Mouse (Mus musculus) midbrain, embryonic 11.5 days (tissue): ENCODE results near the gene Gm42688. TPM values are rescaled to one million over a fixed set of nuclear protein-coding genes. Genes with fewer than 3 reads are reported as not detected.

Source experiments
- ATAC-seq: fragments of 200-750 bp; cut with Nextera tagmentation; 2 replicates; pipeline ENCODE4 v1.8.0; 2017; ENCODE audit warnings: moderate TSS enrichment, moderate library complexity; ENCODE audit not compliant: low FRiP score
- DNase-seq: peaks from one replicate; pipeline ENCODE4 v3.0.0; 2015; ENCODE audit warnings: low spot score; ENCODE audit errors: missing footprints
- H3K27ac ChIP-seq: fragments of 300-500 bp; sonication (generic); 2 replicates; pipeline ENCODE4 v1.5.1; 2014; ENCODE audit warnings: low read depth, low read length
- H3K27me3 ChIP-seq: fragments of 300-500 bp; sonication (generic); 2 replicates; pipeline ENCODE4 v1.6.1; 2014; ENCODE audit warnings: mild to moderate bottlenecking, low read length, moderate library complexity, mixed read lengths; ENCODE audit not compliant: control insufficient read depth, insufficient read depth
- H3K36me3 ChIP-seq: fragments of 300-500 bp; sonication (generic); 2 replicates; pipeline ENCODE4 v1.6.1; 2014; ENCODE audit warnings: mild to moderate bottlenecking, low read length, moderate library complexity, mixed read lengths; ENCODE audit not compliant: control insufficient read depth, insufficient read depth
- H3K4me1 ChIP-seq: fragments of 300-500 bp; sonication (generic); 2 replicates; pipeline ENCODE4 v1.6.1; 2014; ENCODE audit warnings: low read length; ENCODE audit not compliant: control insufficient read depth, insufficient read depth
- H3K4me2 ChIP-seq: fragments of 300-500 bp; sonication (generic); 2 replicates; pipeline ENCODE4 v1.6.1; 2014; ENCODE audit warnings: mild to moderate bottlenecking, moderate library complexity
- H3K4me3 ChIP-seq: fragments of 300-500 bp; sonication (generic); 2 replicates; pipeline ENCODE4 v1.5.1; 2014; ENCODE audit warnings: low read depth, low read length
- H3K9ac ChIP-seq: fragments of 300-500 bp; sonication (generic); 2 replicates; pipeline ENCODE4 v1.6.1; 2014; ENCODE audit warnings: low read length
- H3K9me3 ChIP-seq: fragments of 300-500 bp; sonication (generic); 2 replicates; pipeline ENCODE4 v1.6.1; 2016; ENCODE audit warnings: low read length; ENCODE audit not compliant: control insufficient read depth
- WGBS: fragments of 180-500 bp; shearing (Covaris S2); extraction: QIAGEN DNeasy Blood & Tissue Kit; methylation state at CpG from one replicate; pipeline ENCODE4 v1.1.7; 2014; 5-methylcytosine and 5-hydroxymethylcytosine counted together
- polyA plus RNA-seq: library from polyadenylated mRNA; unstranded; fragments of >200 nt; fragmentation: Nextera tagmentation; extraction: Ambion mirVana; gene quantifications from 2 replicates; pipeline ENCODE4 v1.2.1, GENCODE M21; 2014

The Gm42688 gene
- polyA plus RNA-seq, 1 experiment from 2014 or later = 2.3 TPM

DNA sequence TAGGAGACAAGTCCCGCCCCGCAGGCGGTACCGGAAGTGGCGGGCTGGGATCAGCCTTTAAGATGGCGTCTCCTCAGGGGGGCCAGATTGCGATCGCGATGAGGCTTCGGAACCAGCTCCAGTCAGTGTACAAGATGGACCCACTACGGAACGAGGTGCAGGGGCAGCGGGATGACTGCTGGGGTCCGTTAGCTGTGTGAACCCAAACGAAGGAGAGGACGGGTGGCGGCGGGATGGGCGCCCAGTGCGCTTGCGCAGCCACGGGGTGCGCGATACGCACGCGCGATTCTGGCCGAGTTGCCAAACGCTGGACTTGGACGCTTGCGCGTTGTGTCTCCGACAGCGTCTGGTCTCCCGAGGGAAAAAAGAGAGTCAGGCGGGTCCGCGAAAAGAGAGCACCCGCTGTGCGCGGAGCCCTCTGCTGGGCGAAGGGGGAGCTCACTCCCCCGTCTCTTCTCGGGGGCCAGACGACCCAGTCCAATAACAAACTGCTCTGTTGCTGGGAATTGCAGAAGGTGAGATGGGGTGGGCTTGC lies 23.0 kb upstream of the Gm42688 start:
- H3K27me3 ChIP-seq = peaks cover 39% of the 10 kb centered on the region
- H3K4me1 ChIP-seq = peaks cover 11% of the 10 kb centered on the region
- H3K9me3 ChIP-seq = no peaks in the 10 kb centered on the region
- peak; percentile 100 for DNase-seq
- H3K9ac ChIP-seq = peak overlapping the region; percentile 80
- peaks cover 5% of the 10 kb centered on the region; the same call in 1 of the 2 replicates for H3K36me3 ChIP-seq
- peak; percentile 94 for ATAC-seq
- peak overlapping the region; percentile 76 for H3K4me3 ChIP-seq
- peak overlapping the region; percentile 61; the same call in 1 of the 2 replicates for H3K27ac ChIP-seq
- under 1% methylated on average over 46 of the region's 46 CpGs for whole genome bisulfite sequencing
- H3K4me2 ChIP-seq = peak overlapping the region; percentile 80

DNA sequence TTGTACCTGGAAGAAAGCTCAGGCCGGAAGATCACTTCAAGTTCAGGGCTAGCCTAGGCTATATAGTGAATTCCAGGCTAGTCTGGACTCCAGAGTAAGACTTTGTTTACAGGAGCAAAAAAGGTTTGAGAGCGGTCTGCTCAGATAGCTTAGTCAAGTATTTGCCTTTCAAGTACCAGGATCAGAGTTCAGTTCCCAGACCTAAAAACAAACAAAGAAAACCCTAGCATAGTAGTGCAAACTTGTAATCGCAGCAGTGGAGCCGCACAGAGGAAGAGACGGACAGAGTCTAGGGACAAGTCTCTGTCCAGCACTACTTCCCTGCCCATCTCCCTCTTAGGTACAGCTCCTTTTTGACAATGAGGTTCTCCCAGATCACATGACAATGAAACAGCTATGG lies 21.2 kb upstream of the Gm42688 start:
- no peak for DNase-seq
- H3K4me3 ChIP-seq = no peak overlapping the region
- WGBS = 91% methylated on average over 5 of the region's 5 CpGs
- H3K9ac ChIP-seq = no peak overlapping the region
- peaks cover 42% of the 10 kb centered on the region for H3K27me3 ChIP-seq
- H3K36me3 ChIP-seq = peaks cover 5% of the 10 kb centered on the region; the same call in 1 of the 2 replicates
- no peak overlapping the region for H3K27ac ChIP-seq
- no peak overlapping the region for H3K4me2 ChIP-seq
- no peaks in the 10 kb centered on the region for H3K9me3 ChIP-seq
- H3K4me1 ChIP-seq = peaks cover 11% of the 10 kb centered on the region
- ATAC-seq = no peak

DNA sequence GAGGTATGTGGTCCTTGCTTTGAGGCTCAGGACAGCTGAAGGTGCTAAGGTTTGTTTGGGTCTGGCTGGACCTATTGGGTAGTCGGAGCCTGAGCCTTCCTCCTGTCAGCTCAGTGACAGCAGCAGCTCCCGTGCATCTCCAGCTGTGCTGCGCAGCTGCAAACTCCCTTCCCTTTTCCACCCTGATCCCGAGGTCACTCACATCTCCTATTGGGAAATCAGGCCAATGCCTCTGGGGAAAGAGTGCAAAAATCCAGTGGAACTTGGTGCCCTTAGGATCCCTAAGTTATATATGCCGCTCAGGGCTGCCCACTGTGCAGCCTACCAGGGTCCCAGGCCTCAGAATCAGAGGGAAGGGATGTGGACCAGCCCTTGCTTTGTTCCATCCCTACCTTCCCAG lies 17.9 kb upstream of the Gm42688 start:
- Histone ChIP-seq H3K9ac (no peak overlapping the region), H3K4me2 (no peak overlapping the region), H3K36me3 (peaks cover 5% of the 10 kb centered on the region; the same call in 1 of the 2 replicates), H3K9me3 (no peaks in the 10 kb centered on the region), H3K4me1 (peaks cover 10% of the 10 kb centered on the region; the same call in 1 of the 2 replicates), H3K27me3 (peaks cover 59% of the 10 kb centered on the region), H3K27ac (no peak overlapping the region), H3K4me3 (no peak overlapping the region)
- WGBS = 4% methylated on average over 5 of the region's 5 CpGs
- DNase-seq = no peak
- ATAC-seq = no peak

DNA sequence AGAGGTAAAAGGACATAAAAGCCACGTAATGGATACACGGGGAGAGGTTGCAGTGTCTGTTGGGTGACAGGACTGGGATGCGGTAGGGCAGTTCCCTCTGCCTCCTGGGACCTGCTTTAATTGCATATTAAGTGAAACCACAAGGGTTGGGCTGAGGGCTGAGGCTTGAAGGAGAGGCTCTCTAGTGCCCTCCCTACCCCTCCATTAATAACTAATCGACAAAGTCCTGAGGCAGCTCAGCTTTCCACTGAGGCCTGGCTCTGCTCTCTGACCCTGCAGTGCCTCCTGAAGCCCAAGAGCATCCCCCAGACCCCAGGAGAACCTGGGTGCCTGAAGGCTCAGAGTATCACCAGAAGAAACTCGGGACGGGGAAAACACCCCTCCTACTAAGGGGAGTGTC lies 16.9 kb upstream of the Gm42688 start:
- ATAC-seq = no peak
- Histone ChIP-seq H3K36me3 (peaks cover 5% of the 10 kb centered on the region; the same call in 1 of the 2 replicates), H3K27ac (no peak overlapping the region), H3K9me3 (no peaks in the 10 kb centered on the region), H3K9ac (no peak overlapping the region), H3K4me1 (peaks cover 4% of the 10 kb centered on the region; the same call in 1 of the 2 replicates), H3K27me3 (peaks cover 66% of the 10 kb centered on the region), H3K4me3 (no peak overlapping the region), H3K4me2 (no peak overlapping the region)
- WGBS = 5% methylated on average over 6 of the region's 6 CpGs
- DNase-seq = no peak

DNA sequence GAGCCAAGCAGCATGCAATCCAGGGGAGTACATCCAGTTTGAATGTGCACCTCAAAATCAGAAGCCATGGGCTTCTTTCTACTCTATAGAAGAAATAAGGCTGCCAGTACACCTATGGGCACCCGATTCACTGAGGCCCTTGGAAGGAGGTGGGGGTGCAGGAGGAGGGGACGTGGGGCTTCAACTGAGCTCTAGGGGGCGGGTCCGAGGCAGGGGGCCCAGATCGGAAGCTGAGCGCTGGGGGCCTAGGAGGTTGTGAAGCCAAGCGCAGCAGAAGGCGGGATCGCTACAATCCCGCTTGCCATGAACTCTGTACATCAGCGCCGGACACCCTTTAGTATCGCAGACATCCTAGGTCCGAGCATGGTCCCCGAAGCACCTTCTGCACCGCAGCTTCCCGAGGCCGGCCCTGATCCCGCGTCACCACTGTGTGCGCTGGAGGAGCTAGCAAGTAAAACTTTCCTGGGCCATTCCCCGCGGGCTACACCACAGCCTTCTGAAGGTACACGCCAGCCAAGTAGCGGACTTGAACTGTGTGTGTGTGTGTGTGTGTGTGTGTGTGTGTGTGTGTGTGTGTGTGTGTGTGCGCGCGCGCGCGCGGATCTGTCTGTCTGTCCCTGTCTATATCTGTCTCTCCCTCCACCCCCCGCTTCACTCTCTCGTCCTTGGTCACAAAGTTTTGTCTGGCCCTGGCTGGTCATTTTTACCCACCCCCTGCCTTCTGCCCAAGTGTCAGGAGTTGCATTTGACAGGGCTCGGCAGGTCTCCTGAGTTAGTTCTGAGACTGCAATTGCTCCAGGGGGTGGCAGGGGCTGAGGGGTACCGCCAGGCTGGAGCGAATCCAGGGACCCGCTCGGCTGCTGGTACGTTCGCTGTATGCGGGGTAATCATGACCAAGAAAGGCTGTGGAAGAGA lies 15.0 kb upstream of the Gm42688 start, which contains the start of gene Lbx2:
Gene Lbx2, plus strand, starts transcription at position 247 of the 915 bp plus-strand sequence.
- H3K9ac ChIP-seq = no peak within 1 kb of the TSS
- peak within 1 kb of the TSS; percentile 20; the same call in 1 of the 2 replicates for H3K4me2 ChIP-seq

DNA sequence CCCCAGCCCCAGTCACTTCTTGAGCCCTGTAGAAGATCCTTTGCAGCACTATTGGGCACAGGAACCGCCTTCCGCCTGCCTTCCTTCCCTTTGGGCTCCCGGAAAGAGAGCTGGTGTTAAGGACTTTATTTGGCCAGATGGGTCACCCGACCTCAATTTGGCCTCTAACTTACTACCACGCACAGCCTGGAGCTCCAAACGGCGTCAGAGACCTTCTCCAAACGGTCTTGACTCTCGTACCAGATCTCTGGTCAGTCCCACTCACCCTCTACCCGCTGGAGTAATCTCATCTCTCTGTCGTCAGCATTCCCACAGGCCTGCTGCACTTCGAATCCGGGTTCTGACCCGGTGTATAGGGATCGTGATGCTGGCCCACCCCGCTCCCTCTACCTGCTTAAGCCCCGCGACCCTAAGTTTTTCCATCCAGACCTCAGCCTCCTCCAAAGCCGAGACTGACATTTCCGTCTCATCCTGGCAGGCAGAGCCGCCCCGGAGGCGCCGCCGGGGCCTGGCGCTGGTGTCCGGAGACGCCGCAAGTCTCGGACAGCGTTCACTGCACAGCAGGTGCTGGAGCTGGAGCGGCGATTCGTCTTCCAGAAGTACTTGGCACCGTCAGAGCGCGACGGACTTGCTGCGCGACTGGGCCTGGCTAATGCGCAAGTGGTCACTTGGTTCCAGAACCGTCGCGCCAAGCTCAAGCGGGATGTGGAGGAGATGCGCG lies 14.1 kb upstream of the Gm42688 start:
- DNase-seq = peak; percentile 85
- ATAC-seq = no peak
- 0 out of 2 replicates have a peak, but pooled peaks cover 3% of the 10 kb centered on the region for H3K4me1 ChIP-seq
- peak overlapping the region; percentile 11; the same call in 1 of the 2 replicates for H3K4me3 ChIP-seq
- H3K36me3 ChIP-seq = no peaks in the 10 kb centered on the region
- H3K4me2 ChIP-seq = peak overlapping the region; percentile 30
- peaks cover 68% of the 10 kb centered on the region for H3K27me3 ChIP-seq
- no peak overlapping the region for H3K27ac ChIP-seq
- under 1% methylated on average over 47 of the region's 47 CpGs for WGBS
- no peaks in the 10 kb centered on the region for H3K9me3 ChIP-seq
- no peak overlapping the region for H3K9ac ChIP-seq

More for the DNA sequence above, 15.0 kb upstream of the Gm42688 start, which contains the start of gene Lbx2:
- ATAC-seq (no peak), DNase-seq (peak; percentile 92)
- no peak within 1 kb of the TSS for H3K27ac ChIP-seq
- no peak within 1 kb of the TSS for H3K4me3 ChIP-seq
- peaks cover 69% of the 10 kb centered on the region for H3K27me3 ChIP-seq
- H3K4me1 ChIP-seq = 0 out of 2 replicates have a peak, but pooled peaks cover 3% of the 10 kb centered on the region
- WGBS = 3% methylated on average over 42 of the region's 42 CpGs
- peaks cover 5% of the 10 kb centered on the region; the same call in 1 of the 2 replicates for H3K36me3 ChIP-seq
- H3K9me3 ChIP-seq = no peaks in the 10 kb centered on the region

DNA sequence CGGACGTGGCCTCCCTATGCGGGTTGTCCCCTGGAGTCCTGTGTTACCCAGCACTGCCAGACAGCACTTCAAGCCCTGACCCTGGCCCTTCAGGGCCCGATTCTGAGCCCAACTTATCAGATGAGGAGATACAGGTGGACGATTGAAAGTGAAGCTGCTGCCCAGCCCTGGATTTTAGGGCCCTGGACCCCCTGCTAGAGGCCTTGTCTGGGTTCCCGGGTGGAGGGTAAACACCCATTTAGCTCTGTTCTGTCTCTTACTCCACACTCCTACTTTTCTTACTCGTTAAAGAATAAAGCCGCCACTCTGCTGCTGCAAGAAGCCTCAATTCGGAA lies 13.5 kb upstream of the Gm42688 start:
- Histone ChIP-seq H3K9ac (no peak overlapping the region), H3K4me2 (peak overlapping the region; percentile 30; the same call in 1 of the 2 replicates), H3K36me3 (no peaks in the 10 kb centered on the region), H3K27me3 (peaks cover 65% of the 10 kb centered on the region), H3K4me3 (peak overlapping the region; percentile 11; the same call in 1 of the 2 replicates), H3K27ac (no peak overlapping the region), H3K4me1 (0 out of 2 replicates have a peak, but pooled peaks cover 3% of the 10 kb centered on the region), H3K9me3 (no peaks in the 10 kb centered on the region)
- peak; percentile 94 for DNase-seq
- no peak for ATAC-seq
- WGBS = 2% methylated on average over 9 of the region's 9 CpGs

DNA sequence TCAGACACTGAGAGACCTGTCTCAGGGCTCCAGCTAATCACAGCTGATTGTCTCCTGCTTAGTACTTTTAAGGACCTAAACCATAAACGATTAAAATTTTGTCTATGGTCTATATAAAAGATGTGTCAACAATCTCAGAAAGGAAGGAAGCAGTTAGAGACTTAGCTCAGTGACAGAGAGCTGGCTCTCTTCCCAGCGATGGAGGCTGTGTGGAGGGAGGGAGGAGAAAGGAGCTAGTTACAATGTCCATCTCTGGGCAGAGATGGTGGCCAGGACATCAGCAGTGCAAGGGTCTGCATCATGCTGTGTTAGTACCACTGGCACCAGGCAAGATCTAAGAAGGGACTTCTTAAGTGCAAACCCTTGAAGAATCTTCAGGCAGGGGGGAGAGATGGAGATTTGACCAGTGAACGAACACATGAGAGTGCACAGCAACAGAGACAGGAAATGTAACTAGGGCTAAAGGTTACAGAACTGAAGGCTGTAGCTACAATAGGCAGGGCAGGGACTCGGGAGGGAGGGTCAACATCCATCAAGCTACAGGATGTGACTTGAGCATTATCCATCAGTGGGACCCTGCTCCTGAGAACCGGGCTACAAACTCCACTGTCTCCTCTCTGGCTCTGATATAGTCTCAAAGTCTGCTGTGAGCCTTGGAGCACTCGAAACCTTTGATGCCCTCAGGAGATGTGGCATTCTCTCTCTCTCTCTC lies 8.8 kb upstream of the Gm42688 start:
- no peak overlapping the region for H3K9ac ChIP-seq
- H3K9me3 ChIP-seq = no peaks in the 10 kb centered on the region
- H3K4me2 ChIP-seq = no peak overlapping the region
- 47% methylated on average over 6 of the region's 6 CpGs for WGBS
- H3K27ac ChIP-seq = no peak overlapping the region
- no peak overlapping the region for H3K4me3 ChIP-seq
- no peaks in the 10 kb centered on the region for H3K36me3 ChIP-seq
- DNase-seq (no peak), ATAC-seq (no peak)
- peaks cover 19% of the 10 kb centered on the region for H3K27me3 ChIP-seq
- H3K4me1 ChIP-seq = 0 out of 2 replicates have a peak, but pooled peaks cover 2% of the 10 kb centered on the region
